Mouse (Mus musculus): ENCODE measurements around the gene Dbh.
A peak's percentile ranks its signal among the peaks of the same experiment; 100 is the strongest.

Gene Dbh

DNA sequence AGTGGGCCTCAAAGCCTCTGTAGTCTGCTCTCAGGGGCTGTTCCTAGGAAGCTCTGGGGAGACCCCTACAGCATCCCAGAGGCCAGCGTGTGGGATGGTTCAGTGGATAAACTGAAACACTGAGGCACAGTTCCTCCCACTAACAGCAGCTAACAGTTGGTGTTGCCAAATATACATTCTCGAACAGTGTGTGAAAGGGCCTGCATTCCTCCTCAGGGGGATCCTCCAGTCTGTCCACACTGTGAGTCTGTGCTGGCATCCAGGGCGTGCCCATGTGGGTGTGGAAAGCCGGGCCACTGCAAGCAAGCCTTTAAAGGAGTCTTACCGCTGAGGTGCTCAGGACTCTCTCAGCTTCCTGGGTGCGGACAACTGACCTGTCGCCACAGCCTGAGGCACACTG, 61.5 kb downstream of the Dbh start:
- DNase-seq: peak; percentile 3

DNA sequence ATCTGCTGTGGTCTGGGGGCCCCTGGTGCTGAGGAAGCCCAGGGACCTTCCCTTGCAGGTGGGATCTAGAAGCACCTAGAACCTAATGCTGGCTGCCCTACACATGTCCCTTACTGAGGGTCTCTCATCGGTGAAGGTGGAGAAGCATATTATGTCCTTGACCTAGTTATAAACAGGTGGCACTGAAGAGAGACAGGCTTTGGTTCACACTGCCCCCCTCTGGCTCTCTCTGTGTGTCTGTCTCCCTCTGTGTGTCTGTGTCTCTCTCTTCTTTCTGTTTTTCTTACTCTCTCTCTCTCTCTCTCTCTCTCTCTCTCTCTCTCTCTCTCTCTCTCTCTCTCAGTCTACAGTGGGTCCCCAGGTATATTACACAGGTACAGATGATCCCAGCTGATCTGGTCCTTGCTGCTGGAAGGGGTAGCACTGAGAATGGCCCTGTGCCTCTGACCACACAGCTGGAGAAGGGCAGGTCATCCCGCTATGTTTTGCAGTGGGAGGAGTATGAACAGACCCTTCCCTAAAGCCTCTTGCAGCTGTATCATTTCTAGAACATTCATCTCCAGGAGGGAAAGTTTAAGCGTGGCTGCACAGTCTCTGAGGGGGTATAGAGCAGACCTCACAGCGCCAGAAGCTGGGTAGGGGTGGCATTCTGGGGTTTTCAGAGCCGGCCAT, 63.9 kb downstream of the Dbh start:
- peak; percentile 8 for DNase-seq

DNA sequence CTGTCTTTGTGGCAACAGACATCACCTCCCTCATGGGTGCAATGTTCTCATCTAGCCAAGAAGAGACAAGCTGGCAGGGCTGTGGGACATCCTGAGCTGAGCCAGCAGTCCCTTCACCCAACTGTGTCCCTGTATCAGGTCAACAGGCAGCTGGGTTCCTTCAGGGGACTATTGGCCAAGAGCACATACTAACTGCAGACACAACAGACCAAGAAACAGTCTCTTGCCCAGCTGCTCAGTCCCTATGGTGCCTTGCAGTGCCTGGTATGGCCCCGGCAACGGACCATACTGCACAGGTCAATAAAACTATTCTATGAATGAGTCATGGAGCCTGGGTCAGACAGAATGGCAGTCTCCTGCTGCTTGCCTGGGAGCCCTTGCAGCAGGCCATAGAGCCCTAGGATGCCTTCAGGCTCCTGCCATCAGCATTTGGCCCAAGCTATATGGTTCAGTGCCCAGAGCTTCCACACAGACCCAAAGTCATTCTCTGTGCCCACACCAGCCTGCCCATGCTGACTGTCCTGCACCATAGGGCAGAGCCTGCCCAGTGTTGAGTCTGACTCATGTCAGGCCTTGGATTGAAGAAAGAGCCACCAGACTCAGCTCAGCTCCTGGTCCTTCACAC, 64.6 kb downstream of the Dbh start:
- peak; percentile 67 for DNase-seq

DNA sequence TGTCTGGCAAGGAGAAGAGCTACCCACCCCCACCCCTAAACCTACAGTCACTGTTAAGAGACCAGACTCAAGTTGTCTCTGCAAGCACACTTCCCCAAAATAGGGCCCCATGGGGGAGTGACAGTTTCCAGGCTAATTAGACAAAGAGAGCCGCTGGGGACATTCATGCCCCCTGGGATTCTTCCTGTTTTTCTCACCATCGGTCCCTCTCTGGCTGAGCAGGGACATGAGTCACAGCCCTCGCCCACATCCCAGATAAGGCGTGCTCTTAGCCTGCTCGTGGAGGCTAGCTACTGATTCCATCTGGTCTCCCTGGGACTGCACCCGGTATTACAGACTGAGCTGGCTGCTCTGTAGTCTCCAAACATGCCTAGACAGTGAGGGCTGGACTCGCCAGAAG, 67.3 kb downstream of the Dbh start:
- peak; percentile 1 for DNase-seq
